Mouse (Mus musculus): ENCODE data around the gene Dpyd. TPM values are rescaled to one million over a fixed set of nuclear protein-coding genes. Genes with fewer than 3 reads are reported as not detected.

The Dpyd gene
- polyA plus RNA-seq, 2 experiments = 1.6 to 2.4 TPM

- no peak for DNase-seq (ENCODE audit: low read depth in 3 of 3, low spot score in 3 of 3)
- Histone ChIP-seq H3K9me3 (ENCODE audit: control insufficient read depth, low read length) (no peaks in the 10 kb centered on the region), H3K27ac (no peak overlapping the region), H3K9ac (replicated peaks) (no peak overlapping the region), H3K4me3 (ENCODE audit: insufficient read depth in 1 of 2, low read depth in 2 of 2, low read length in 2 of 2) (no peak overlapping the region), H3K4me1 (replicated peaks; ENCODE audit: control insufficient read depth in 2 of 2, insufficient read depth in 2 of 2, low read length in 1 of 2) (no peaks in the 10 kb centered on the region), H3K36me3 (replicated peaks; ENCODE audit: control insufficient read depth, insufficient read depth, low read depth) (no peaks in the 10 kb centered on the region), H3K27me3 (ENCODE audit: control insufficient read depth, insufficient read depth, low read length) (no peaks in the 10 kb centered on the region), H3K4me2 (ENCODE audit: low read depth) (no peak overlapping the region)
- no peak for TF ChIP-seq CTCF (IDR thresholded peaks at IDR 0.05; ENCODE audit: low read depth)
- no peak for TF ChIP-seq EP300 (IDR thresholded peaks at IDR 0.05; ENCODE audit: low read depth)
- no peak for ATAC-seq (ENCODE audit: insufficient read depth)
- WGBS (ENCODE audit: insufficient replicate concordance) = 65% methylated on average over 10 of the region's 10 CpGs
Observed at GRCm38 (mm10) chr3:118674121-118674745, 112.3 kb downstream of the Dpyd start.

- H3K27me3 ChIP-seq (ENCODE audit: control insufficient read depth, insufficient read depth, low read length) = no peaks in the 10 kb centered on the region
- H3K4me1 ChIP-seq (replicated peaks; ENCODE audit: control insufficient read depth in 2 of 2, insufficient read depth in 2 of 2, low read length in 1 of 2) = no peaks in the 10 kb centered on the region
- H3K9ac ChIP-seq (replicated peaks) = no peak overlapping the region
- no peak for DNase-seq (ENCODE audit: low read depth in 3 of 3, low spot score in 3 of 3)
- no peaks in the 10 kb centered on the region for H3K36me3 ChIP-seq (replicated peaks; ENCODE audit: control insufficient read depth, insufficient read depth, low read depth)
- no peaks in the 10 kb centered on the region for H3K9me3 ChIP-seq (ENCODE audit: control insufficient read depth, low read length)
- TF ChIP-seq EP300 (IDR thresholded peaks at IDR 0.05; ENCODE audit: low read depth) (no peak), CTCF (IDR thresholded peaks at IDR 0.05; ENCODE audit: low read depth) (no peak)
- no peak for ATAC-seq (ENCODE audit: insufficient read depth)
- no peak overlapping the region for H3K27ac ChIP-seq
- H3K4me3 ChIP-seq (ENCODE audit: insufficient read depth in 1 of 2, low read depth in 2 of 2, low read length in 2 of 2) = no peak overlapping the region
- no peak overlapping the region for H3K4me2 ChIP-seq (ENCODE audit: low read depth)
- WGBS (ENCODE audit: insufficient replicate concordance) = 44% methylated on average over 1 of the region's 1 CpGs
Observed at GRCm38 (mm10) chr3:118675441-118675840, 113.5 kb downstream of the Dpyd start.

GRCm38 (mm10) chr3:118676052-118676777 is 114.3 kb downstream of the Dpyd start:
- Histone ChIP-seq H3K27ac (no peak overlapping the region), H3K36me3 (replicated peaks; ENCODE audit: control insufficient read depth, insufficient read depth, low read depth) (no peaks in the 10 kb centered on the region), H3K4me1 (replicated peaks; ENCODE audit: control insufficient read depth in 2 of 2, insufficient read depth in 2 of 2, low read length in 1 of 2) (no peaks in the 10 kb centered on the region), H3K4me3 (ENCODE audit: insufficient read depth in 1 of 2, low read depth in 2 of 2, low read length in 2 of 2) (no peak overlapping the region), H3K4me2 (ENCODE audit: low read depth) (no peak overlapping the region), H3K9ac (replicated peaks) (no peak overlapping the region), H3K9me3 (ENCODE audit: control insufficient read depth, low read length) (no peaks in the 10 kb centered on the region), H3K27me3 (ENCODE audit: control insufficient read depth, insufficient read depth, low read length) (no peaks in the 10 kb centered on the region)
- 55% methylated on average over 7 of the region's 7 CpGs for WGBS (ENCODE audit: insufficient replicate concordance)
- DNase-seq (ENCODE audit: low read depth in 3 of 3, low spot score in 3 of 3) (no peak), ATAC-seq (ENCODE audit: insufficient read depth) (no peak)
- TF ChIP-seq EP300 (IDR thresholded peaks at IDR 0.05; ENCODE audit: low read depth) (no peak), CTCF (IDR thresholded peaks at IDR 0.05; ENCODE audit: low read depth) (no peak)

- no peak for TF ChIP-seq CTCF (IDR thresholded peaks at IDR 0.05; ENCODE audit: low read depth)
- no peak for TF ChIP-seq EP300 (IDR thresholded peaks at IDR 0.05; ENCODE audit: low read depth)
- Histone ChIP-seq H3K27me3 (ENCODE audit: control insufficient read depth, insufficient read depth, low read length) (no peaks in the 10 kb centered on the region), H3K9me3 (ENCODE audit: control insufficient read depth, low read length) (no peaks in the 10 kb centered on the region), H3K4me1 (replicated peaks; ENCODE audit: control insufficient read depth in 2 of 2, insufficient read depth in 2 of 2, low read length in 1 of 2) (no peaks in the 10 kb centered on the region), H3K9ac (replicated peaks) (no peak overlapping the region), H3K36me3 (replicated peaks; ENCODE audit: control insufficient read depth, insufficient read depth, low read depth) (no peaks in the 10 kb centered on the region), H3K27ac (no peak overlapping the region), H3K4me3 (ENCODE audit: insufficient read depth in 1 of 2, low read depth in 2 of 2, low read length in 2 of 2) (no peak overlapping the region), H3K4me2 (ENCODE audit: low read depth) (no peak overlapping the region)
- ATAC-seq (ENCODE audit: insufficient read depth) = no peak
- WGBS (ENCODE audit: insufficient replicate concordance) = 40% methylated on average over 4 of the region's 4 CpGs
- no peak for DNase-seq (ENCODE audit: low read depth in 3 of 3, low spot score in 3 of 3)
Observed at GRCm38 (mm10) chr3:118680803-118681202, 118.9 kb downstream of the Dpyd start.

GRCm38 (mm10) chr3:118750269-118750668 is 188.3 kb downstream of the Dpyd start:
- Histone ChIP-seq H3K9ac (replicated peaks) (no peak overlapping the region), H3K36me3 (replicated peaks; ENCODE audit: control insufficient read depth, insufficient read depth, low read depth) (no peaks in the 10 kb centered on the region), H3K27ac (no peak overlapping the region), H3K4me2 (ENCODE audit: low read depth) (no peak overlapping the region), H3K27me3 (ENCODE audit: control insufficient read depth, insufficient read depth, low read length) (no peaks in the 10 kb centered on the region), H3K4me1 (replicated peaks; ENCODE audit: control insufficient read depth in 2 of 2, insufficient read depth in 2 of 2, low read length in 1 of 2) (no peaks in the 10 kb centered on the region), H3K4me3 (ENCODE audit: insufficient read depth in 1 of 2, low read depth in 2 of 2, low read length in 2 of 2) (no peak overlapping the region), H3K9me3 (ENCODE audit: control insufficient read depth, low read length) (no peaks in the 10 kb centered on the region)
- no peak for DNase-seq (ENCODE audit: low read depth in 3 of 3, low spot score in 3 of 3)
- WGBS (ENCODE audit: insufficient replicate concordance) = 58% methylated on average over 3 of the region's 3 CpGs
- TF ChIP-seq EP300 (IDR thresholded peaks at IDR 0.05; ENCODE audit: low read depth) (no peak), CTCF (IDR thresholded peaks at IDR 0.05; ENCODE audit: low read depth) (no peak)
- no peak for ATAC-seq (ENCODE audit: insufficient read depth)
